Mouse (Mus musculus) R1 (cell line): ENCODE data around the gene Chst10.

Experiments used
- DNase-seq: peaks from one replicate; pipeline ENCODE4 v3.0.0-alpha.2; 2018; ENCODE audit warnings: low read depth, low spot score

The Chst10 gene

DNA sequence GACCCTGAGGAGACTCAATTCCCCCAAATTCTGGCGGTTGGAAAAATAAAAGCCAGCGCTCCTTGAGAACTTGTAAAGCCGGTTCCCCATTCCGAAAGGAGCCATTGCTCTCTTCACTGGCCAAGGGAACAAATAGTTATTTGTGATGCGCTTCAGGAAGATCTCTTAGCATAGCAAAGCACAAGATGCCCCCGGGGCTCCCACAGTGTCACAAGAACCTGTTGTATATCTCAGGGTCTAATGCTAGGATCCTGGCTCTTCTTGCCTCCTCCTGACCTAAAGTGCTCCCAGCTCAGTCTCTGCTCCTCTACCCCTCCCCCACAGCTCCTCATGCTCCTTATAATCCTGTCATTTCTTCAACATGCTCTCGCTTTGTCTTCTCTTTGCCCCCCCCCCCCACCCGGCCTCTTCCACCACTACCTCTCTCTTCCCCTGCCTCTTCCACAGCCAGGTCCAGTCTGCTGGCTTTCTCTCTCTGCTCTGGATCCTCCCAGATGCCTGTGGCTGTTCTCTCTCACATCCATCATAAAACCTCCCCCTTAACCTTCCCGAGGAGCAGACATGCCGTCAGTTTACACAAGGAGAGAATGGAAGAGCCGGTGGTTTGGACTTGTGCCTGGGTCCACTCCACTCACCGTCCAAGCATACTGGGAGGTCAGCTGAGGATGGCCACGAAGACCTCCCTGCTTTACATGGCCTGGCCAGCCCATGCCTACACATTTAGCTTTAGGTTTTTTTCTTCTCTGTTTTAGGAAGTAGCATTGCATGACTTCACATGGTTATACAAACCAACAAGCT is 28.4 kb downstream of the Chst10 start:
- DNase-seq: peak; percentile 50

DNA sequence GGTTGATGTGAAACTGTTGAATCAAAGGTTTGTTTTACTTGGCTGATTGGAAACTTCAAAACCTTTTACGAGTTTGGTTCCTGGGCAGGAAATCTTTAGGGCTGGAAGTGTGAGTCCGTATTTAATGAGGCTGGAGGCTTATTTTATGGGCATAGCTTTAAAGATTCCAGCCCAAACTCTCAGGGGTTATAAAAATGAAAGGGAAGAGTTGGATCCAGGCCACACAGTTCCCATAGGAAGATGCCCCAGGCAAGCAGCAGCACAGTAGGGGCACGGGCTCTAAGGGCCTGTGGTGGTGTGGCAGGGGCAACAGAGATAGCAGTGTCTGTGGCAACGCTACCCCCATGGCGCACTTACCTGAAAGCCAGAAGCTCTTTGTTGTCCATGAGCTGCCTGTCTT is 31.7 kb downstream of the Chst10 start:
- no peak for DNase-seq

GRCm38 (mm10) chr1:38864341-38864740 is 33.6 kb downstream of the Chst10 start:
- DNase-seq: no peak

DNA sequence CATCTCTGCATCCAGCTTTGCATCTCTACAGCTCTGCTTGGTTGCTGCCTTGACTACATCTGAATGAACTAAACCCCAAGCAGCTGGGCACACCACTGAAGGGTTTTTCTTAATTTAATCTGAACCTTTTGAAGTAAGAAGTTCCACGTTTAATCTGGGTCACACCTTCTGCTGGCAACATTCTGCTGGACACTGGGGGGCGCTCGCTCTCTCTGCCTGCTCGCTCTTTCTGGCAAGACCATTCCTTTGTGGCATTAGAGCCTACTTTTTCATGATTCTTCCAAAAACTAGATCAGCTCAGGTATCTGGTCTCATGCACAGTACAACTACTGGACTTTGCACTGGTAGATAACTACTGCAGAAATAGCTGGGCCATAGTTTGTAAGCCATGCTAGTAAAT is 35.7 kb downstream of the Chst10 start:
- peak; percentile 33 for DNase-seq

- no peak for DNase-seq
Observed at GRCm38 (mm10) chr1:38860867-38861524, 37.0 kb downstream of the Chst10 start.

- DNase-seq: no peak
Observed at GRCm38 (mm10) chr1:38860207-38860606, 37.8 kb downstream of the Chst10 start.

DNA sequence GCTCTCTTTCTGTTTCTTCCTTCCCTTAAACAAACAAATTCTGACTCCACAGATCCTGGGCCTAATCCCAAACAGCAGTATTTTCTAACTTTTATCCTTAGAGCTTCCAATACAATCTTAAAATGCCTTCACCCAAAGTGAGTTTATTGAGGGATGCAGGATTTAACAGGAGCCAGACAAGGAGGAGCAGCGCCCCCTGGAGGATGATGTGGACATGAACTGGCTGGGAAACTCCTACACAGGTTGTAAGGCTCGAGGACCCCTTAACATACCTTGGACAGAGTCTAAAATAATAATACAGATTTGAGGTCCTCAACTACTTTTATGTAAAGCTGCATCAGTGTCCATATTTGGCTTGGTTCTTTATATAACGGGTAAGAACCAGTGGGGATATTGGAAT is 41.8 kb downstream of the Chst10 start:
- DNase-seq: peak; percentile 84

DNA sequence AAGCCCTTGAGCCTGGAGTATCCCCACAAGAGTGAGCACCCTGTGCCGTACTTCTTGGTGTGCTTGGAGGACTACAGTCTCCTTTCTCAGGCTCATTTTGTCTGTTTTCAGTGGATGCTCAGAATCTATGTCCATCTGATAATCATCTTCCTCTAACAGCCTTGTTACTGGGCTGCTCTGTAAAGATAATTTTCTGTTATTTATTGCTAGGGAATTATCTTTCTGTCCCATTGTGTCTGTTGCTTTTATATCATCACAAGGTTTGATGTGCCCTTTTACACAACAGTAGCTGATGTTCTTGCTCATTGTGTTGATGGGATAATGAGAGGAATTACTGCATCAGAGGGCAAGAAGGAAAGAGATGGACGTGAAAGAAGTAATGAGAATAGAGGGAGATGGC is 45.7 kb downstream of the Chst10 start:
- DNase-seq: no peak

GRCm38 (mm10) chr1:38850650-38851049 is 47.3 kb downstream of the Chst10 start:
- DNase-seq: no peak

GRCm38 (mm10) chr1:38848451-38849289 is 49.3 kb downstream of the Chst10 start:
- DNase-seq: no peak

DNA sequence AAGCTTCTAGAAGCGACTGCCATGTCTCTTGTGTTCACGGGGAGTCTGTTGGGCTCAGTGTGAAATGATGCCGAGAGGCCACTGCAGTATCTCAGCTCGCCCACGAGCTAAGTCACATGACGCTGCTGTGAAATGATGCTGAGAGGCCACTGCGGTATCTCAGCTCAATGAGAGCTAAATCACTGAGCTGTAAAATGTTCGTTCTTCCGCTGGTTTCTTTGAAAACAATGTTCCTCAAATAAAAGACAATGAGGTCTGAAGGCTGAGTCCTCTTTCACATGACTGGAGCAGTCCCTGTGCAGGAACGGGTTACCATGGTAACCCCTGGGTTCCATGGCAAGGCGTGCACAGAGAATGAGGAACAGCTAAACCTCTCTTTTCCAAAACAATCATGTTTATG is 50.0 kb downstream of the Chst10 start:
- peak; percentile 70 for DNase-seq

DNA sequence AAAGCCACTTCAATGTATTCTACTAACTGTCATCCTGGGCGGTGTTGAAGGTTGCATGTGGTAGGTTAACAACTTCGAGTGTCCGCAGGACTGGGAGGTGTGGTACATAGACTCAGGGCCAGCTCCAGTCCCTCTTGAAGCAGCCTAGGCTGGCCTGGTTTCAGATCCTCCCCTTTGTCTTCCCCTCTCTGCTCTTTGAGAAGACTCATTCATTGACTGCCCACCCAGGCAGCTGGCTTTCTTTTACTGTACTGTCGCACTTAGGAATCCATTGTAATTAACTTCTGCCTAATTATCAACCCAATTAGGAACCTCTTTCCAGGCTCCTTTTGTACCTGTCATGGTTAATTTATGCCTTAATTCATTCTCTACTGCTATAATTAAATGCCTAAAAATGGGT is 54.7 kb downstream of the Chst10 start:
- no peak for DNase-seq

- DNase-seq: no peak
Observed at GRCm38 (mm10) chr1:38842861-38843260, 55.1 kb downstream of the Chst10 start.

DNA sequence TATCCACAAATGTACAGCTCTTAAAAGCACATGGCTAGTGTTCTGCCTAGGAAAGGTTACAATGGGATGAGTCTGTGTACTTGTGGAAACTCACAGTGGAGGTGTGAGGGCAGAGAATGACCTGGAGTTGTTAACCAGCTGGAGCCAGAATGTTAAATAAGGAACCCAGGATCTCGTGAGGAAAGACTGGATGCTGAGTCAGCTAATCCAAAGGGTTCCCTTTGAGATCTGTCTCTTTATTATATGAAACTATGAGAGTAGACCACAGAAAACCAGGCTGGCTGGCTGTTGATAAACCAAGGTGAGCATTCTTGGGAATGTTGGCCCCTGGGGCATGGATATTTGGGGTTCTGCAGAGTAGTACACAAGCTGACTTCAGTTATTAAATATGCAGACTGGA is 58.0 kb downstream of the Chst10 start:
- DNase-seq: no peak

DNA sequence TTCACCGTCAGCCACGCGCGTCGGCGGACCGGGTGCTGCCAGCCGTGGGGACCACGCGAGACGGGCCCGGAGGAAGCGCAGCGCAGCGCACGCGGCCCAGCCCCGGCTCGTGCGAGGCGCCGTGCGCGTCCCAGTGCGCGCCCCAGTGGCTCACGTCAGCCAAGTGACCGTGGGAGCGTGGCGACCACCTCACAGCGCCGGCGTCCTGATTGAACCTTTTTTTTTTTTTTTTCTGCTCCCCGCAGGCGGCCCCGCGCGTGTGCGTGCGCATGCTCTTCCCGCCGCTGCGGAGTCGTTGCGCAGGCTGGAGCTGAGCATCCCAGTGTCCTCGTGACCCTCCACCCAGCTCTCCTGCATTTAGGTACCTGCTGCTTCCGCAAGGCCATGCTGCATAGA is 61.5 kb downstream of the Chst10 start, which contains the start of gene Lonrf2:
Lonrf2 (minus strand) TSS at position 235 of the 396 bp plus-strand sequence.
- DNase-seq: peak; percentile 53

DNA sequence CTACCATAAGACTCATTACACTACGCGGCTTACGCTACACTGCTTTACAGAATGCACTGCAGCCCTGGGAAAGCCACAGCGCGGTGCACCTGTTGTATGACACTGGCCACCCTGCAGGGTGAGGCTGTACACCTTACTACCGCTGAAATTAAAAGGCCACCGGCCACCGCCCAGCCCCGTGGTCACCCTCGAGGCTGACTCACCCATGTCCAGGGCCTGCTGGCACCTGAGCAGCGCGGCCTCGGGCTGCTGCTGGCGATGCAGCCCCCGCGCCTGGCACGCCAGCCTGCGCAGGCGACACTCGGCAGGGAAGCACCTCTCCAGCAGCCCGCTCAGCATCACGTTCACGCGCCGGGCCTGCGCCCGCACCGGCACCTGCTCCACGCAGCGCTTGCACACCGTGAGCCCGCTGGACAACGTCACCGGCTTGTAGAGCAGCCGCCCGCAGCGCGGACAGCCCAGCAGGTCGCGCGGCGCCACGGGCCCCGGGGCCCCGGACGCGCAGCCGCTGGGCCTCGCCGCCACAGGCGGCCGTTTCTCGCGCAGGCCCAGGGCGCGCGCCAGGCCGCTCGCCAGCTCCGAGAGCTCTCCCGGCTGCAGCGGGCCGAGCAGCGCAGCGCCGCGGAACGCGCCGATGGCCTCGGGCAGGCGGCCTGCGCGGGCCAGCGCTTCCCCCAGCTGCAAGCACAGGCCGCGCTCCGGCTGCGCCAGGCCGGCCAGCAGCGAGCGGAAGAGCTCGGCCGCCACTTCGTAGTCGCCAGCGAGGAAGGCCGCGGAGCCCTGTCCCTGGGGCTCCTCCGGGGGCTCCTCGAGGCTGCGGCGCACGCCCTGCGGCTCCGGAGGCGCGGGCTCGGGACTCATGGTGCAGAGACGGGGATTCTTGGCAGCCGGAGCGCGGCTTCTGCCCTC is 62.1 kb downstream of the Chst10 start:
- peak; percentile 49 for DNase-seq

- peak; percentile 71 for DNase-seq
Observed at GRCm38 (mm10) chr1:38834899-38835298, 63.1 kb downstream of the Chst10 start.

DNA sequence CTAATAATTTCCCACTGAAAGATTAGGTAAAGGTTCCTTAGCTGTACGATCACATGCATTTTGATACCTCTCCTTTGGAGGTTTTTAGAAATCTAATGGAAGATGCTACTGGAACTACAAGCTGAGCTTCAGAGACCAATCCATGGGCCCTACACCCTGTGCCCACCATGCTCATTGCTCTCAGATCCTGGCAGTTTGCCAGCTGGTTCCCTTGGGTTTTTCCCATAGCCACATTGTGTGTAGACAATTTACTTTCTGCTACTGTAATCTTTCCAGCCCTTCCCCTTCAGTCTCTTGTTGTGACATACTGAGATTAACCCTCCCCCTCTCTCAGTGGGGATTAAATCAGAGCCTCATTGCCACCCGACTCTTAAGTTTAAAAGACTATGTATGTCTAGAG is 73.0 kb downstream of the Chst10 start:
- DNase-seq: no peak

DNA sequence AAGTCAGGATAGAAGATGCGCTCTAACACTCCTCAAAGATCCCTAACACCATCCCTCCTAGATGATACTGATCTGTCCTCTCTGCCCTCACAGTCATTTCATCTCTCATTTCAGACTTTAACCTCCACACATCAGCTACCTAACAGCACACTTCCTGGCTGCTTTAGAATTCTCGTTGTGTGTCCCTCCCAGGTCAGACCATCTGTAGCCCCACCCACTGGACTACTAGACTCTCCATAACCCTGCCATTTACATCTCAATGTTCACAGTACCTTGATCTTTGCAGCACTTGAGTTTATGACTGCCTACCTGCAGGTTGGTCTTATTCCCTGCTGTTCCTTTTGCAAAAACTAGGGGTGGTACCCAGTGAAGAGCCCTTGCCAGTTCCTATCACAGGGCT is 74.1 kb downstream of the Chst10 start:
- peak; percentile 92 for DNase-seq

GRCm38 (mm10) chr1:38819691-38820090 is 78.3 kb downstream of the Chst10 start:
- DNase-seq: no peak

DNA sequence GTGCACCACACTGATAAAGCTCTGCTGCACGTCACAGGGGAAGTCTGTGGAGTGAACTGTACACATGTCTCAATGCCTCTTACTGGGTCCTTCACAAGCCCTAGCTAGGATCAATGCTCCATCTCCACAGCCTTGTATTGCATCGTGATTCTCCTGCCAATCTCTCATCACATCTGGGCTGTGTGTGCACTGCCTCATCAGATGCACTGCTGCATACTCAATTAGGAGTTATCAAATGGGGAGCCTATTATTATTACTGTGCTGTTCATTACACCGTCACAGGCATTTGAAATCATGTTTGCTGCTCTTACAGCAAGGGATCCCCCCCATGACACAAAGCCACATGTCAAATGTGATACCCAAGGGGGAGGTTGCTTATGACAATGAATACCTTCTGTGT is 80.3 kb downstream of the Chst10 start:
- no peak for DNase-seq
